Mouse (Mus musculus) bone marrow, adult 2 months (tissue): Measurements from ENCODE around the gene Aco2.

ENCODE experiments used
- CTCF ChIP-seq: fragments of 200-500 bp; IDR thresholded peaks from 2 replicates; pipeline ENCODE4 v1.5.1; 2011; ENCODE audit warnings: low read length, control low read depth; ENCODE audit not compliant: control insufficient read depth, insufficient read depth
- POLR2A ChIP-seq: fragments of 200-500 bp; IDR thresholded peaks from 2 replicates; pipeline ENCODE4 v1.6.1; 2011; ENCODE audit warnings: low read depth, mild to moderate bottlenecking, control low read depth, low read length, borderline replicate concordance; ENCODE audit not compliant: control insufficient read depth

GRCm38 (mm10) chr15:81939157-81939715, 67.1 kb downstream of the Aco2 start:
- TF ChIP-seq CTCF (no peak), POLR2A (no peak)
